Mouse (Mus musculus): Measurements from ENCODE around the gene Gm28038. TPM values are rescaled to one million over a fixed set of nuclear protein-coding genes. Genes with fewer than 3 reads are reported as not detected.

The Gm28038 gene
- total RNA-seq, 2 experiments from 2014 or later = 1.1 TPM; not detected in 1

DNA sequence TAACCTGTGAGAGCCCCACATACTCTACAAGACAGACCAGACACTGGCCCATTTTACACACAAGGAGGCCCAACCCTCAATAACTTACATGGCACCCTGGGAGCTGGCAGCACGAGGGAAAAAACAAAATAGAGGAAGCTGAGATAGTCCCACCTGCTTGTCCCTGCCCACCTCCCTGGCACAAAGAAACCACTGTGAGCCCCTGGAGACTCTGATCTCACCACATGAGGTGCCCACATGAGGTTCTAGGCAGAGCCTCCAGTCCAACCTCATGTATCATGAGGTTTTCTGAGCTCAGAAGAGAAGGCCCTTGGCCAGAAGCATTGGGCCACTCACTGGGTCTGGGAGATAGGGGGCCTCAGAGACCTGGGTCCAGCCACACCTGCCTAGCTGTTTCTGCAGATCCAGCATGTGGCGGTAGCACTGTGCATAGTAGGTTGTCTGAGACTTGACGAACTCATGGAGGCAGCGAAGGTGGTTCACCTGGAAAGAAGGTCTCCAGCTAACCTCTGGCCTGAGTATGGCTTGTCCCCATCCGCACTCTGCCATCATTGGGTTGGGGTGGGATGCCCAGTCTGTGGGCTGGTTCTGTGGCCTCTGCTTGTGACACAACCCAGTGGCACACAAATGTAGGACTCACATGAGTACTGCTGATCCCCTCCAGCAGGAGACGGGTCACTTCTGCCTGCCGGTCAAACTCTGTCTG is 65.3 kb downstream of the Gm28038 start:
- DNase-seq (ENCODE audit: low spot score) = no peak

- DNase-seq (ENCODE audit: low spot score) = no peak
Measured at GRCm38 (mm10) chr2:30349196-30349595, 68.4 kb downstream of the Gm28038 start.

Other genes with a start within 250 kb of the Gm28038 start
- gene Wdr34, start 232.2 kb upstream of the Gm28038 start, total RNA-seq (2021) = 1 to 10 TPM; 3.6 to 4.3 TPM
- gene Set, start 223.7 kb upstream of the Gm28038 start, total RNA-seq (2021) = 100 to 1,000 TPM in 1 of 2 experiments, 10 to 100 TPM in 1; 87.1 to 104 TPM
- gene Pkn3, start 203.4 kb upstream of the Gm28038 start, total RNA-seq (2021) = 1 to 10 TPM; 2.5 to 3.9 TPM
- gene Zdhhc12, start 187.4 kb upstream of the Gm28038 start, total RNA-seq (2021) = 1 to 10 TPM; 2.1 to 2.8 TPM
- 10 to 100 TPM; 23.5 to 24.1 TPM for gene Zer1, start 156.5 kb upstream of the Gm28038 start, total RNA-seq (2021)
- gene Tbc1d13, start 147.3 kb upstream of the Gm28038 start, total RNA-seq (2021) = 10 to 100 TPM; 11.7 to 12.0 TPM
- gene Endog, start 109.5 kb upstream of the Gm28038 start, total RNA-seq (2021) = 10 to 100 TPM; 50.1 to 52.0 TPM
- 1 to 10 TPM; 4.2 to 4.7 TPM for gene Spout1, start 102.6 kb upstream of the Gm28038 start, total RNA-seq (2021)
- 10 to 100 TPM; 25.3 to 26.9 TPM for gene Kyat1, start 75.2 kb upstream of the Gm28038 start, total RNA-seq (2021)
- 10 to 100 TPM; 24.5 to 28.4 TPM for gene Lrrc8a, start 43.3 kb upstream of the Gm28038 start, total RNA-seq (2021)
- 1 to 10 TPM in 1 of 2 experiments, under 1 TPM in 1; 0.55 to 1.2 TPM for gene Gm28035, start 40.5 kb upstream of the Gm28038 start, total RNA-seq (2021)
- gene Phyhd1, start 14.8 kb upstream of the Gm28038 start, total RNA-seq (2021) = 10 to 100 TPM; 10.4 to 18.7 TPM
- 10 to 100 TPM; 20.9 to 22.4 TPM for gene Dolk, start 5.3 kb downstream of the Gm28038 start, total RNA-seq (2021)
- 1 to 10 TPM; 6.8 to 7.8 TPM for gene Nup188, start 5.4 kb downstream of the Gm28038 start, total RNA-seq (2021)
- 10 to 100 TPM; 15.7 to 17.5 TPM for gene Sh3glb2, start 78.3 kb downstream of the Gm28038 start, total RNA-seq (2021)
- gene Miga2, start 83.2 kb downstream of the Gm28038 start, total RNA-seq (2021) = 10 to 100 TPM; 24.8 to 31.0 TPM
- gene Dolpp1, start 111.2 kb downstream of the Gm28038 start, total RNA-seq (2021) = 1 to 10 TPM; 4.9 to 6.9 TPM
- gene Crat, start 134.8 kb downstream of the Gm28038 start, total RNA-seq (2021) = 100 to 1,000 TPM; 378 to 382 TPM
- 10 to 100 TPM; 62.9 to 65.1 TPM for gene Ptpa, start 135.0 kb downstream of the Gm28038 start, total RNA-seq (2021)
- gene Ier5l, start 193.2 kb downstream of the Gm28038 start, total RNA-seq (2021) = 1 to 10 TPM; 1.0 to 1.7 TPM